ENCODE assay signal across 8 mouse cellular contexts in genomic region chr1:55130943-55131401, GRCm38 (mm10). TPM values are rescaled to one million over a fixed set of nuclear protein-coding genes. Genes with fewer than 3 reads are reported as not detected.
A peak's percentile ranks its signal among the peaks of the same experiment; 100 is the strongest.
DNase-seq lines count a peak whose midpoint lies in the region; ATAC-seq and TF ChIP-seq lines count a peak whose summit lies in the region.

Gene Mob4, plus strand, starts transcription at chr1:55131231.

- no peaks in the 10 kb centered on the region for H3K27me3 ChIP-seq in G1E (ENCODE audit: insufficient read depth, low read length)
- H3K27me3 ChIP-seq in forebrain, postnatal 0 days (ENCODE audit: insufficient read depth, low read length), result no peaks in the 10 kb centered on the region
- no peaks in the 10 kb centered on the region for H3K27me3 ChIP-seq in lung, embryonic 15.5 days

- H3K9me3 ChIP-seq in G1E (replicated peaks), result no peaks in the 10 kb centered on the region
- no peaks in the 10 kb centered on the region for H3K9me3 ChIP-seq in forebrain, postnatal 0 days (ENCODE audit: low read length)
- H3K9me3 ChIP-seq in lung, embryonic 15.5 days, result no peaks in the 10 kb centered on the region

- ATAC-seq in G1E (ENCODE audit: extremely low read depth, insufficient number of reproducible peaks, low FRiP score, poor library complexity, severe bottlenecking), result peak; percentile 85
- peak; percentile 97 for ATAC-seq in forebrain, postnatal 0 days
- ATAC-seq in lung, embryonic 15.5 days (ENCODE audit: borderline replicate concordance, extremely low read depth, low FRiP score, low TSS enrichment), result peak; percentile 97

- 4% methylated on average over 40 of the region's 42 CpGs for WGBS in forebrain, postnatal 0 days
- WGBS in lung, embryonic 15.5 days, result under 1% methylated on average over 42 of the region's 42 CpGs

- peak within 1 kb of the TSS; percentile 64 for H3K4me2 ChIP-seq in forebrain, postnatal 0 days (ENCODE audit: low read depth)
- H3K4me2 ChIP-seq in lung, embryonic 15.5 days, result peak within 1 kb of the TSS; percentile 62

- DNase-seq in G1E (ENCODE audit: low spot score), result peak; percentile 96
- DNase-seq in cerebellum, adult 18-20 months, result peak; percentile 92 to 98
- DNase-seq in forebrain, postnatal 0 days, result peak; percentile 96
- DNase-seq in heart, postnatal 4 days, result peak; percentile 96
- peak; percentile 72 to 85 for DNase-seq in layer of hippocampus, adult 8-10 months (ENCODE audit: low spot score in 2 of 2)
- DNase-seq in ovary, adult 18-20 months (ENCODE audit: low spot score), result peak; percentile 87
- DNase-seq in thymus, postnatal 0 days (ENCODE audit: low spot score), result peak; percentile 96

- peaks cover 24% of the 10 kb centered on the region for H3K36me3 ChIP-seq in G1E (replicated peaks)
- H3K36me3 ChIP-seq in forebrain, postnatal 0 days (ENCODE audit: insufficient read depth), result no peaks in the 10 kb centered on the region
- peaks cover 9% of the 10 kb centered on the region; the same call in 1 of the 2 replicates for H3K36me3 ChIP-seq in lung, embryonic 15.5 days

- H3K9ac ChIP-seq in forebrain, postnatal 0 days, result peak within 1 kb of the TSS; percentile 100
- H3K9ac ChIP-seq in lung, embryonic 15.5 days, result peak within 1 kb of the TSS; percentile 97

- H3K4me1 ChIP-seq in G1E (ENCODE audit: insufficient read depth, low read depth, low read length), result peaks cover 33% of the 10 kb centered on the region
- no peaks in the 10 kb centered on the region for H3K4me1 ChIP-seq in forebrain, postnatal 0 days (ENCODE audit: insufficient read depth)
- H3K4me1 ChIP-seq in lung, embryonic 15.5 days, result peaks cover 12% of the 10 kb centered on the region

- peak within 1 kb of the TSS; percentile 98 for H3K27ac ChIP-seq in forebrain, postnatal 0 days (ENCODE audit: low read depth, low read length)
- peak within 1 kb of the TSS; percentile 98 for H3K27ac ChIP-seq in lung, embryonic 15.5 days

- TF ChIP-seq CTCF in G1E (IDR thresholded peaks at IDR 0.05; ENCODE audit: low read depth, low read length), result no peak
- TF ChIP-seq CTCF in forebrain, postnatal 0 days (IDR thresholded peaks at IDR 0.05; ENCODE audit: low read depth), result no peak

- peak within 1 kb of the TSS; percentile 98 for H3K4me3 ChIP-seq in G1E (ENCODE audit: low read depth, low read length)
- H3K4me3 ChIP-seq in forebrain, postnatal 0 days (ENCODE audit: low read depth, low read length), result peak within 1 kb of the TSS; percentile 98
- peak within 1 kb of the TSS; percentile 86 for H3K4me3 ChIP-seq in lung, embryonic 15.5 days

RNA-seq across cellular contexts. Expression of gene Mob4, which starts in this region (rescaled TPM):
- total RNA-seq in G1E (2014; fragmentation: Nextera tagmentation) (65.2 and 69.4 TPM in 2 replicates), G1E (2017) (98.7 and 124 TPM in 2 replicates)
- polyA plus RNA-seq in G1E (2012), result 7.7 TPM in 2 replicates
- total RNA-seq in forebrain, postnatal 0 days (2014; rRNA removed), result 94.8 and 95.9 TPM in 2 replicates
- polyA plus RNA-seq in forebrain, postnatal 0 days (2015; fragmentation: Nextera tagmentation; extraction: Ambion mirVana), result 141 and 155 TPM in 2 replicates
- 10 to 100 TPM; 45.8 to 48.8 TPM for total RNA-seq in heart, postnatal 4 days (2021)
- total RNA-seq in layer of hippocampus, adult 8-10 months (2022), result 10 to 100 TPM; 56.8 to 62.9 (median 58.1) TPM
- 126 and 133 TPM in 2 replicates for polyA plus RNA-seq in lung, embryonic 15.5 days (2015; fragmentation: Nextera tagmentation; extraction: Ambion mirVana)
- polyA plus RNA-seq in thymus, postnatal 0 days (2015; fragmentation: Nextera tagmentation; extraction: Ambion mirVana), result 127 and 149 TPM in 2 replicates

Comparison
In these comparisons a context has a peak if more than half of its experiments do, and no peak if none do; other contexts are left out.
1. Peak in every context shown above with its lines: DNase-seq, ATAC-seq, H3K4me3 ChIP-seq and H3K27ac ChIP-seq.
2. RNA of gene Mob4 (polyA plus RNA-seq): 141 to 155 TPM in forebrain, postnatal 0 days, 127 to 149 TPM in thymus, postnatal 0 days and 126 to 133 TPM in lung, embryonic 15.5 days; 7.7 TPM in G1E; every median in the first group is over 10 times any median in the second.